Mouse (Mus musculus) thymus, postnatal 36 days (tissue): ENCODE data around the gene Zfp113.
A peak's percentile ranks its signal among the peaks of the same experiment; 100 is the strongest.
"Not testable (repeated sequence)": the region's sequence is repeated elsewhere in the genome, so short reads cannot be mapped to it uniquely, and the experiment has no call there.

ENCODE experiments used
- DNase-seq, 2 experiments: peaks; one replicate each; pipeline ENCODE4 v3.0.0; 2022; ENCODE audit warnings: mixed read lengths in 2 of 2

The Zfp113 gene

GRCm38 (mm10) chr5:138137257-138137656 is 18.3 kb downstream of the Zfp113 start:
- no peak for DNase-seq

GRCm38 (mm10) chr5:138132425-138133064 is 23.0 kb downstream of the Zfp113 start:
- no peak for DNase-seq

- no peak for DNase-seq
Measured at GRCm38 (mm10) chr5:138118041-138118440, 37.5 kb downstream of the Zfp113 start.

GRCm38 (mm10) chr5:138117199-138118015 is 38.1 kb downstream of the Zfp113 start:
- DNase-seq = no peak

GRCm38 (mm10) chr5:138116255-138117198 is 39.0 kb downstream of the Zfp113 start, which contains the start of gene Zscan21:
Zscan21 (plus strand) TSS chr5:138116903.
- DNase-seq = peak; percentile 87 to 89

GRCm38 (mm10) chr5:138109847-138110396 is 45.6 kb downstream of the Zfp113 start:
- DNase-seq = not testable (repeated sequence)

GRCm38 (mm10) chr5:138107130-138107529 is 48.4 kb downstream of the Zfp113 start:
- DNase-seq = no peak

- no peak for DNase-seq
Measured at GRCm38 (mm10) chr5:138104976-138105375, 50.6 kb downstream of the Zfp113 start.

GRCm38 (mm10) chr5:138094474-138094873 is 61.1 kb downstream of the Zfp113 start:
- DNase-seq = no peak

- DNase-seq = no peak
Measured at GRCm38 (mm10) chr5:138092771-138093170, 62.8 kb downstream of the Zfp113 start.

GRCm38 (mm10) chr5:138090737-138091136 is 64.8 kb downstream of the Zfp113 start:
- no peak for DNase-seq

- DNase-seq = no peak
Measured at GRCm38 (mm10) chr5:138090271-138090670, 65.3 kb downstream of the Zfp113 start.
